Mouse (Mus musculus): ENCODE results near the gene Htra1. TPM values are rescaled to one million over a fixed set of nuclear protein-coding genes. Genes with fewer than 3 reads are reported as not detected.

The Htra1 gene
- polyA plus RNA-seq, 1 experiment from 2014 or later, result 5.9 TPM

GRCm38 (mm10) chr7:130903505-130904074 lies 32.3 kb upstream of the Htra1 start:
- Histone ChIP-seq H3K9ac (no peak overlapping the region), H3K4me2 (no peak overlapping the region), H3K36me3 (replicated peaks) (peaks cover 13% of the 10 kb centered on the region; the same call in 1 of the 2 replicates), H3K4me1 (no peaks in the 10 kb centered on the region), H3K27me3 (no peaks in the 10 kb centered on the region), H3K9me3 (no peaks in the 10 kb centered on the region), H3K4me3 (replicated peaks) (no peak overlapping the region), H3K27ac (no peak overlapping the region)
- 87% methylated on average over 16 of the region's 16 CpGs for WGBS
- no peak for ATAC-seq (ENCODE audit: low FRiP score)

- ATAC-seq (ENCODE audit: low FRiP score), result no peak
- Histone ChIP-seq H3K9ac (no peak overlapping the region), H3K4me3 (replicated peaks) (no peak overlapping the region), H3K27me3 (no peaks in the 10 kb centered on the region), H3K27ac (no peak overlapping the region), H3K4me1 (no peaks in the 10 kb centered on the region), H3K36me3 (replicated peaks) (peaks cover 13% of the 10 kb centered on the region), H3K9me3 (no peaks in the 10 kb centered on the region), H3K4me2 (no peak overlapping the region)
- 94% methylated on average over 13 of the region's 13 CpGs for WGBS
Measured at GRCm38 (mm10) chr7:130904571-130905365, 31.1 kb upstream of the Htra1 start.

- Histone ChIP-seq H3K9ac (no peak overlapping the region), H3K4me2 (no peak overlapping the region), H3K4me3 (replicated peaks) (no peak overlapping the region), H3K4me1 (no peaks in the 10 kb centered on the region), H3K27ac (no peak overlapping the region), H3K27me3 (no peaks in the 10 kb centered on the region), H3K36me3 (replicated peaks) (peaks cover 4% of the 10 kb centered on the region; the same call in 1 of the 2 replicates), H3K9me3 (no peaks in the 10 kb centered on the region)
- 92% methylated on average over 14 of the region's 14 CpGs for WGBS
- no peak for ATAC-seq (ENCODE audit: low FRiP score)
Measured at GRCm38 (mm10) chr7:130910841-130911240, 25.1 kb upstream of the Htra1 start.

GRCm38 (mm10) chr7:130914693-130915363 lies 21.1 kb upstream of the Htra1 start:
- Histone ChIP-seq H3K27me3 (no peaks in the 10 kb centered on the region), H3K27ac (no peak overlapping the region), H3K36me3 (replicated peaks) (peaks cover 4% of the 10 kb centered on the region; the same call in 1 of the 2 replicates), H3K4me1 (no peaks in the 10 kb centered on the region), H3K9ac (no peak overlapping the region), H3K9me3 (no peaks in the 10 kb centered on the region), H3K4me3 (replicated peaks) (no peak overlapping the region), H3K4me2 (no peak overlapping the region)
- no peak for ATAC-seq (ENCODE audit: low FRiP score)
- 54% methylated on average over 5 of the region's 5 CpGs for WGBS

- no peaks in the 10 kb centered on the region for H3K9me3 ChIP-seq
- no peak overlapping the region for H3K27ac ChIP-seq
- no peak for ATAC-seq (ENCODE audit: low FRiP score)
- H3K4me2 ChIP-seq, result no peak overlapping the region
- H3K4me1 ChIP-seq, result no peaks in the 10 kb centered on the region
- no peak overlapping the region for H3K4me3 ChIP-seq (replicated peaks)
- WGBS, result 63% methylated on average over 2 of the region's 2 CpGs
- no peaks in the 10 kb centered on the region for H3K27me3 ChIP-seq
- H3K36me3 ChIP-seq (replicated peaks), result no peaks in the 10 kb centered on the region
- no peak overlapping the region for H3K9ac ChIP-seq
Measured at GRCm38 (mm10) chr7:130918260-130918659, 17.7 kb upstream of the Htra1 start.

- H3K27ac ChIP-seq, result no peak overlapping the region
- H3K36me3 ChIP-seq (replicated peaks), result no peaks in the 10 kb centered on the region
- no peaks in the 10 kb centered on the region for H3K4me1 ChIP-seq
- whole genome bisulfite sequencing, result 75% methylated on average over 13 of the region's 13 CpGs
- ATAC-seq (ENCODE audit: low FRiP score), result no peak
- no peak overlapping the region for H3K9ac ChIP-seq
- no peaks in the 10 kb centered on the region for H3K27me3 ChIP-seq
- H3K4me3 ChIP-seq (replicated peaks), result no peak overlapping the region
- no peak overlapping the region for H3K4me2 ChIP-seq
- H3K9me3 ChIP-seq, result no peaks in the 10 kb centered on the region
Measured at GRCm38 (mm10) chr7:130922981-130923731, 12.8 kb upstream of the Htra1 start.

- Histone ChIP-seq H3K36me3 (replicated peaks) (no peaks in the 10 kb centered on the region), H3K9me3 (no peaks in the 10 kb centered on the region), H3K4me1 (peaks cover 1% of the 10 kb centered on the region; the same call in 1 of the 2 replicates), H3K4me2 (no peak overlapping the region), H3K4me3 (replicated peaks) (no peak overlapping the region), H3K9ac (no peak overlapping the region), H3K27ac (no peak overlapping the region), H3K27me3 (peaks cover 40% of the 10 kb centered on the region)
- WGBS, result 74% methylated on average over 3 of the region's 3 CpGs
- no peak for ATAC-seq (ENCODE audit: low FRiP score)
Measured at GRCm38 (mm10) chr7:130930401-130930800, 5.5 kb upstream of the Htra1 start.

- H3K27me3 ChIP-seq, result peaks cover 65% of the 10 kb centered on the region
- ATAC-seq (ENCODE audit: low FRiP score), result no peak
- H3K9me3 ChIP-seq, result no peaks in the 10 kb centered on the region
- WGBS, result 84% methylated on average over 9 of the region's 9 CpGs
- H3K9ac ChIP-seq, result no peak overlapping the region
- no peak overlapping the region for H3K27ac ChIP-seq
- no peak overlapping the region for H3K4me3 ChIP-seq (replicated peaks)
- H3K4me2 ChIP-seq, result no peak overlapping the region
- no peaks in the 10 kb centered on the region for H3K36me3 ChIP-seq (replicated peaks)
- peaks cover 17% of the 10 kb centered on the region for H3K4me1 ChIP-seq
Measured at GRCm38 (mm10) chr7:130932921-130933320, 3.0 kb upstream of the Htra1 start.

GRCm38 (mm10) chr7:130934654-130935053 lies 1.3 kb upstream of the Htra1 start:
- WGBS, result 87% methylated on average over 4 of the region's 4 CpGs
- H3K4me2 ChIP-seq, result no peak overlapping the region
- ATAC-seq (ENCODE audit: low FRiP score), result no peak
- H3K9me3 ChIP-seq, result no peaks in the 10 kb centered on the region
- H3K27ac ChIP-seq, result no peak overlapping the region
- no peaks in the 10 kb centered on the region for H3K36me3 ChIP-seq (replicated peaks)
- H3K4me3 ChIP-seq (replicated peaks), result no peak overlapping the region
- no peak overlapping the region for H3K9ac ChIP-seq
- H3K4me1 ChIP-seq, result peaks cover 17% of the 10 kb centered on the region
- H3K27me3 ChIP-seq, result peaks cover 79% of the 10 kb centered on the region

GRCm38 (mm10) chr7:130935421-130935792 lies 504 bp upstream of the Htra1 start:
- peaks cover 17% of the 10 kb centered on the region for H3K4me1 ChIP-seq
- H3K27ac ChIP-seq, result no peak overlapping the region
- H3K9me3 ChIP-seq, result no peaks in the 10 kb centered on the region
- WGBS, result 14% methylated on average over 16 of the region's 16 CpGs
- peak overlapping the region; percentile 53 for H3K4me3 ChIP-seq (replicated peaks)
- peaks cover 82% of the 10 kb centered on the region for H3K27me3 ChIP-seq
- H3K36me3 ChIP-seq (replicated peaks), result no peaks in the 10 kb centered on the region
- H3K9ac ChIP-seq, result 0 out of 2 replicates have a peak overlapping the region, but pooled peaks have one; percentile 22
- H3K4me2 ChIP-seq, result peak overlapping the region; percentile 71
- ATAC-seq (ENCODE audit: low FRiP score), result no peak

GRCm38 (mm10) chr7:130936472-130936951 lies 601 bp downstream of the Htra1 start:
- no peak overlapping the region for H3K9ac ChIP-seq
- H3K27me3 ChIP-seq, result peaks cover 88% of the 10 kb centered on the region
- H3K9me3 ChIP-seq, result no peaks in the 10 kb centered on the region
- WGBS, result 1% methylated on average over 45 of the region's 49 CpGs
- no peaks in the 10 kb centered on the region for H3K36me3 ChIP-seq (replicated peaks)
- H3K4me3 ChIP-seq (replicated peaks), result peak overlapping the region; percentile 53
- H3K27ac ChIP-seq, result no peak overlapping the region
- peaks cover 17% of the 10 kb centered on the region for H3K4me1 ChIP-seq
- H3K4me2 ChIP-seq, result peak overlapping the region; percentile 71
- no peak for ATAC-seq (ENCODE audit: low FRiP score)

All from forebrain, embryonic 12.5 days (tissue).